Mouse (Mus musculus) cerebellum, adult 2 months (tissue): Measurements from ENCODE around the gene Skap2.

ENCODE experiments used
- CTCF ChIP-seq: fragments of 200-500 bp; IDR thresholded peaks from 2 replicates; pipeline ENCODE4 v1.5.1; 2011; ENCODE audit warnings: low read depth, mild to moderate bottlenecking, control low read depth, low read length, moderate library complexity, borderline replicate concordance; ENCODE audit not compliant: insufficient read depth
- POLR2A ChIP-seq: fragments of 200-500 bp; IDR thresholded peaks from 2 replicates; pipeline ENCODE4 v1.6.1; 2011; ENCODE audit warnings: low read length, control low read depth, borderline replicate concordance; ENCODE audit not compliant: insufficient read depth

DNA sequence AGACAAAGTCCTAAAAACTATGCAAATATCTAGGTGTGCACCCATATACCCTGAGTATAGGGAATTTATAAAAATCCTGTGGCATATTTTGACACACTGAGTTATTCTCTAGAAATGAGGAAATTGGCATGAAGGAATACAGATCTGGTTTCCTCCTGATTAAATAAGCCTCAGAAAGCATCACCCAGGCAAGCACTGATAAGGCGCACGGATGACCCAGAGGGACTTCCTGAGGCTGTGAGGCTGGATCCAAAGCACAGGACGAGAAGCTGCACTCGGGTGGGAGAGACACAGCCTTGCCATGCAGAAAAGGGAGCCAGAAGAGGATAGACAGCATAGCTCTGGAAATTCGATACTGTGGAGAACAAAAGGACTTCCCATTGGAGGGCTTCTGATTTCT is 12.4 kb upstream of the Skap2 start:
- TF ChIP-seq CTCF = no peak
- no peak for TF ChIP-seq POLR2A
